ENCODE assay signal across 8 mouse cellular contexts in the genomic region with DNA sequence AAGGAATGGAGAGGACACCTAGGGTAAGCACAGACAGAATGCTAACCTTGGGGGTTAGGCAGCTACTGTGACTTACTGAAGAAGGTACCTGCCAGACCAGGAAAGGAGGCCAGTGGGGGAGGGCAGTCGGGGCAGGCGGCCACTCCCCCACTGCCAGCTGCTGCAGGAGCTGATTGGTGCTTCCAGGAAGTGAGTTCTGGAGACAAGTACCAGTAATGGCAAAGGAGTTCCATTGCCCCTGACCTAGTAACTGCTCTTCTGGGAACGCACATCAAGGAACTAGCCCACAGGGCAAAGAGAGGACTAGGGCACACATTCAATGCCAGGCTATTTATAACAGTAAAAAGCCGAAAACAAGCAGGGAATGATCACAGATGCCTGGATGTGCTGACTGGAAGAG. TPM values are rescaled to one million over a fixed set of nuclear protein-coding genes. Genes with fewer than 3 reads are reported as not detected.
DNase-seq lines count a peak whose midpoint lies in the region; ATAC-seq and TF ChIP-seq lines count a peak whose summit lies in the region.

No protein-coding gene starts in this region.

- H3K27ac ChIP-seq in layer of hippocampus, adult 2 months, result peak overlapping the region; percentile 68
- peak overlapping the region in 1 of 2 experiments; percentile 10; a peak in 1 of 4 replicates for H3K27ac ChIP-seq in heart, embryonic 14.5 days (replicated peaks in 1 of 2; ENCODE audit: control insufficient read depth in 1 of 2, insufficient read depth in 1 of 2, low read depth in 2 of 2, low read length in 2 of 2)
- H3K27ac ChIP-seq in liver, embryonic 13.5 days, result peak overlapping the region; percentile 37

- peak overlapping the region; percentile 26; the same call in 1 of the 2 replicates for H3K4me2 ChIP-seq in heart, embryonic 14.5 days (ENCODE audit: low read length)
- H3K4me2 ChIP-seq in liver, embryonic 13.5 days, result peak overlapping the region; percentile 83; the same call in 1 of the 2 replicates

- no peaks in the 10 kb centered on the region for H3K9me3 ChIP-seq in heart, embryonic 14.5 days (ENCODE audit: control insufficient read depth, low read length)
- no peaks in the 10 kb centered on the region for H3K9me3 ChIP-seq in liver, embryonic 13.5 days (replicated peaks)

- H3K36me3 ChIP-seq in heart, embryonic 14.5 days (ENCODE audit: control insufficient read depth, insufficient read depth, low read length), result peaks cover 11% of the 10 kb centered on the region; the same call in 1 of the 2 replicates
- peaks cover 25% of the 10 kb centered on the region for H3K36me3 ChIP-seq in liver, embryonic 13.5 days

- no peak for TF ChIP-seq CTCF in layer of hippocampus, adult 2 months (conservative IDR thresholded peaks at IDR 0.05)

- H3K9ac ChIP-seq in heart, embryonic 14.5 days (ENCODE audit: low read length), result peak overlapping the region; percentile 41; the same call in 1 of the 2 replicates
- peak overlapping the region; percentile 44; the same call in 1 of the 2 replicates for H3K9ac ChIP-seq in liver, embryonic 13.5 days

- no peak for ATAC-seq in heart, embryonic 14.5 days (ENCODE audit: insufficient number of reproducible peaks, insufficient read depth, low FRiP score, low read depth)
- ATAC-seq in liver, embryonic 13.5 days (ENCODE audit: low read depth), result no peak
- ATAC-seq in activated CD4-positive, CD25-positive, alpha-beta regulatory T cell, adult 4 months, result no peak
- no peak for ATAC-seq in inflammation-experienced regulatory T-cells, adult 6 months

- WGBS in heart, embryonic 14.5 days, result 44% methylated on average over 4 of the region's 4 CpGs
- 55% methylated on average over 4 of the region's 4 CpGs for WGBS in liver, embryonic 13.5 days (ENCODE audit: insufficient replicate concordance)

- H3K4me3 ChIP-seq in layer of hippocampus, adult 2 months, result no peak overlapping the region; the same call in 1 of the 2 replicates
- no peak overlapping the region for H3K4me3 ChIP-seq in heart, embryonic 14.5 days (ENCODE audit: control insufficient read depth in 1 of 2, insufficient read depth in 1 of 2, low read depth in 1 of 2, low read length in 2 of 2)
- H3K4me3 ChIP-seq in liver, embryonic 13.5 days (replicated peaks), result 0 out of 2 replicates have a peak overlapping the region, but pooled peaks have one; percentile 1

- no peak for DNase-seq in layer of hippocampus, adult 2 months (ENCODE audit: low spot score in 2 of 2)
- no peak for DNase-seq in layer of hippocampus, postnatal 25 days (ENCODE audit: extremely low spot score in 1 of 2, low spot score in 1 of 2)
- DNase-seq in brain, adult 2 months (ENCODE audit: low read depth, low spot score), result peak; percentile 50
- DNase-seq in liver, embryonic 13.5 days, result no peak
- no peak for DNase-seq in embryo, embryonic 9.5 days (ENCODE audit: extremely low spot score)

- no peaks in the 10 kb centered on the region for H3K27me3 ChIP-seq in heart, embryonic 14.5 days (ENCODE audit: control insufficient read depth, insufficient read depth, low read length)
- H3K27me3 ChIP-seq in liver, embryonic 13.5 days, result no peaks in the 10 kb centered on the region

- H3K4me1 ChIP-seq in heart, embryonic 14.5 days (ENCODE audit: control insufficient read depth in 2 of 2, insufficient read depth in 2 of 2, low read length in 2 of 2), result peaks cover 19 to 60% of the 10 kb centered on the region in 2 experiments
- H3K4me1 ChIP-seq in liver, embryonic 13.5 days (replicated peaks), result peaks cover 63% of the 10 kb centered on the region

RNA-seq across cellular contexts. Expression of a gene that starts 3.1 kb away (rescaled TPM):
- 100 to 1,000 TPM; 306 to 322 TPM for total RNA-seq in layer of hippocampus, adult 2 months (2021)
- 100 to 1,000 TPM; 304 to 328 TPM for total RNA-seq in layer of hippocampus, postnatal 25 days (2021)
- polyA plus RNA-seq in heart, embryonic 14.5 days (2014; fragmentation: Nextera tagmentation; extraction: Ambion mirVana), result 300 and 314 TPM in 2 replicates
- 117 and 123 TPM in 2 replicates for polyA plus RNA-seq in liver, embryonic 13.5 days (2015; fragmentation: Nextera tagmentation; extraction: Ambion mirVana)
- polyA plus RNA-seq in activated CD4-positive, CD25-positive, alpha-beta regulatory T cell, adult 4 months (2017; shearing (Covaris generic)), result 100 to 1,000 TPM; 227 to 308 TPM
- polyA plus RNA-seq in inflammation-experienced regulatory T-cells, adult 6 months (2017; shearing (Covaris generic)), result 100 to 1,000 TPM; 261 to 354 (median 270) TPM

RNA-seq across cellular contexts. Expression of a gene that starts 24.4 kb away (rescaled TPM):
- 1 to 10 TPM; 4.1 to 4.2 TPM for total RNA-seq in layer of hippocampus, adult 2 months (2021)
- total RNA-seq in layer of hippocampus, postnatal 25 days (2021), result 1 to 10 TPM; 3.8 to 4.0 TPM
- 13.5 and 16.4 TPM in 2 replicates for polyA plus RNA-seq in heart, embryonic 14.5 days (2014; fragmentation: Nextera tagmentation; extraction: Ambion mirVana)
- polyA plus RNA-seq in liver, embryonic 13.5 days (2015; fragmentation: Nextera tagmentation; extraction: Ambion mirVana), result 18.9 and 20.2 TPM in 2 replicates
- 1 to 10 TPM; 3.7 to 4.8 TPM for polyA plus RNA-seq in activated CD4-positive, CD25-positive, alpha-beta regulatory T cell, adult 4 months (2017; shearing (Covaris generic))
- polyA plus RNA-seq in inflammation-experienced regulatory T-cells, adult 6 months (2017; shearing (Covaris generic)), result 1 to 10 TPM; 3.5 to 5.9 (median 4.1) TPM

RNA-seq across cellular contexts. Expression of a gene that starts 38.8 kb away (rescaled TPM):
- 10 to 100 TPM; 84.7 to 86.1 TPM for total RNA-seq in layer of hippocampus, adult 2 months (2021)
- total RNA-seq in layer of hippocampus, postnatal 25 days (2021), result 10 to 100 TPM; 80.9 to 84.4 TPM
- polyA plus RNA-seq in heart, embryonic 14.5 days (2014; fragmentation: Nextera tagmentation; extraction: Ambion mirVana), result 71.0 and 85.3 TPM in 2 replicates
- 214 and 231 TPM in 2 replicates for polyA plus RNA-seq in liver, embryonic 13.5 days (2015; fragmentation: Nextera tagmentation; extraction: Ambion mirVana)
- polyA plus RNA-seq in activated CD4-positive, CD25-positive, alpha-beta regulatory T cell, adult 4 months (2017; shearing (Covaris generic)), result 10 to 100 TPM; 27.2 to 33.5 TPM
- 10 to 100 TPM; 22.4 to 38.0 (median 23.1) TPM for polyA plus RNA-seq in inflammation-experienced regulatory T-cells, adult 6 months (2017; shearing (Covaris generic))

RNA-seq across cellular contexts. Expression of a gene that starts 53.1 kb away (rescaled TPM):
- 10 to 100 TPM; 35.2 to 40.6 TPM for total RNA-seq in layer of hippocampus, adult 2 months (2021)
- 10 to 100 TPM; 27.8 to 35.8 TPM for total RNA-seq in layer of hippocampus, postnatal 25 days (2021)
- 53.8 and 54.2 TPM in 2 replicates for polyA plus RNA-seq in heart, embryonic 14.5 days (2014; fragmentation: Nextera tagmentation; extraction: Ambion mirVana)
- polyA plus RNA-seq in liver, embryonic 13.5 days (2015; fragmentation: Nextera tagmentation; extraction: Ambion mirVana), result 8.1 and 8.9 TPM in 2 replicates
- 1 to 10 TPM; 1.9 to 3.3 TPM for polyA plus RNA-seq in activated CD4-positive, CD25-positive, alpha-beta regulatory T cell, adult 4 months (2017; shearing (Covaris generic))
- 1 to 10 TPM; 2.4 to 2.7 (median 2.4) TPM for polyA plus RNA-seq in inflammation-experienced regulatory T-cells, adult 6 months (2017; shearing (Covaris generic))
